Mouse (Mus musculus): ENCODE data around the gene Lalba.

DNA sequence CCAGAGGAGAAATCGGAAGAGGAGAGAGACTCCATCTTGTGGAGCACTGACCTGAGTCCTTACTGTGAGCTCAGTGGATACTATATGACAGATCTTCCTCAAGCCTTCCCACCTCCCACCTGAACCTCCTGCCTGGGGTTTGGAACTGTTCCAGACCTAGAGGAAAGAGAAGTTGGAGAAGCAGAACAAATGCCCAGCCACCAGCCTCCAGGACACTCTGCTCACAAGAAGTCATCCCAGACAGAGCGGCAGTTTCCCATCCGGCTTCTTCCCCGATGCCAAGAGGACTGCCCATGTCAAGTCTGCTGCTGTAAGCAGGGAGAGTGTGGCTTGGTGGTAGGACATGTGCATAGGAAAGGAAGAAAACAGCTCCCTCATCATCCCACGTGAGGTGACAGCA is 6.2 kb downstream of the Lalba start:
- TF ChIP-seq CTCF (IDR thresholded peaks at IDR 0.05; ENCODE audit: extremely low read depth, insufficient read depth, low read length) = no peak
- TF ChIP-seq POLR2A (IDR thresholded peaks at IDR 0.05; ENCODE audit: extremely low read depth, insufficient read depth, low read length) = no peak

All from cortical plate, adult 2 months (tissue).